Mouse (Mus musculus) embryonic fibroblast, embryonic 13.5 days (primary cell): Measurements from ENCODE around the gene Tln2.

Experiments used
- CTCF ChIP-seq: IDR thresholded peaks from 2 replicates; pipeline ENCODE4 v1.5.1; 2011; ENCODE audit warnings: mild to moderate bottlenecking, control low read depth, low read length, moderate library complexity, borderline replicate concordance; ENCODE audit not compliant: insufficient read depth
- POLR2A ChIP-seq: IDR thresholded peaks from 2 replicates; pipeline ENCODE4 v1.6.1; 2011; ENCODE audit warnings: low read depth, mild to moderate bottlenecking, control low read depth, low read length, moderate library complexity

DNA sequence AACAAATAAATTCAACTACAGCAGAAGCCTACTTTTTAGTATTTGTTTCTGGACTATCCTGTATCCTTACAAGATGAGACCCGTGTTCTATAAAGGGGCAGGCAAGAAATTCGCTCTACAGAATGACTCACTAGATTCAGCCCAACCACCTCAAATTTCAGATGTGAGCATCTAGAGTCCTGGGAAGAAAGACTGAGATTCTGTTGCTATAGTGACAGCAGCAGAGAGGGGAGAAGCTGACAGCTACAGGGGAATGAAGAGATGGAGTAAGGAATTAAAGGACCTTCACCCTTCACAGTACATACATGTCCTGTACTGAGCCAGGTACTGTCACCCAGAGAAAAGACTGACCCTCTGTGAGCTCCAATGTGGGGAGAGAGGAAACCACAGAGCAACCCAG lies 148.8 kb downstream of the Tln2 start:
- no peak for TF ChIP-seq CTCF
- no peak for TF ChIP-seq POLR2A
